Mouse (Mus musculus): ENCODE data around the gene Gabra5. TPM values are rescaled to one million over a fixed set of nuclear protein-coding genes. Genes with fewer than 3 reads are reported as not detected.

The Gabra5 gene
- polyA plus RNA-seq (2012; rRNA removed) = not detected in 2 replicates

DNA sequence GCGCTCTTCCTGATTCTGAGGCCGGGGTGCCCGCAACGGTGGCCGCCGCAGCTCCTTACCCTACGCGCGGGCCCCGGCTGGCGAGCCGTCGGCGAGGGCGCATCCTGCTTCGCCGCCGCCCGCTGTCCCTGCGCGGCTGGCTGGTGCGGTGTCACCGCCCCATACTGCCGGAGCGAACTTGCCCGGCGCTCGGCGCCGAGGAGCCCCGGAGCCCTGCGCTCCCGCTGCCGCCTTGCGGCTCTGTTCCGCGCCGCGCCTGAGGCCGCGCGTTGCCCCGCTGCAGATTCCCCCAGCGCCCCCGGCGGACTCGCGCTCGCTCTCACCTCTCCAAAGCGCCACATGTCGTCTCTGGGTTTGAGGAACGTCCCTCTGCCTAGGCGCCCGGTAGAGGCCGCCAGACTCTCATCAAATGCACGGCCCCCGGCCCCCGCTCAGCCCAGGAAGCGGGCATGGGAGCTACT, at the start of gene Gabra5:
Gabra5 (minus strand) TSS at position 379 of the 461 bp plus-strand sequence.

DNA sequence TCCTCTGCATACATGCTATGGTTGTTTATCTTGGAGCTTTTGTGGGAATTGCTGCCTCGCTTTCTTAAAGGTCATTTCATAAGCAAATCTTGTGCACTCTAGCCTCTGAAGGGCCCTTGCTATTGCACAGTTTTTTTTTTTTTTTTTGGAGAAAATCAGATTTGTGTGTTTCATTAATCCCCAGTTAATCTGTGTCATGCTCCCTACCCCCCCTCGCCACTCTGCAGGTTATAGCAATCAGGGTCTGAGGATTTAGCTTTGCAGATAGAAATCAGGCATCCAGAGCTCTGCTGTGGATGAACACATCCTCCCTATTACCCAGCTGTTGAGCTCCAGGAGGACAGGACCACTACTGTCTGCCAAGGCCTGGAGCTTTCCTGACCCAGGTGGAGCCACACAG, 90.5 kb downstream of the Gabra5 start, which contains the start of gene Gabrb3:
Gabrb3 (plus strand) TSS at position 301 of the 400 bp plus-strand sequence.

GRCm38 (mm10) chr7:57386517-57387340, 123.1 kb downstream of the Gabra5 start, which contains the start of gene Gabrg3:
Gabrg3 (minus strand) TSS chr7:57387188.

Other genes starting within 250 kb of the Gabra5 start
- gene Gabrg3, start 122.9 kb downstream of the Gabra5 start, polyA plus RNA-seq (2012; rRNA removed) = under 0.01 TPM in 1 of 2 replicates, not detected in the other
- gene Gabrb3, start 90.4 kb downstream of the Gabra5 start, polyA plus RNA-seq (2012; rRNA removed) = 0.01 TPM in 2 replicates